Mouse (Mus musculus): ENCODE measurements around the gene Sox5.
"Not testable (repeated sequence)": the region's sequence is repeated elsewhere in the genome, so short reads cannot be mapped to it uniquely, and the experiment has no call there.

The Sox5 gene

DNA sequence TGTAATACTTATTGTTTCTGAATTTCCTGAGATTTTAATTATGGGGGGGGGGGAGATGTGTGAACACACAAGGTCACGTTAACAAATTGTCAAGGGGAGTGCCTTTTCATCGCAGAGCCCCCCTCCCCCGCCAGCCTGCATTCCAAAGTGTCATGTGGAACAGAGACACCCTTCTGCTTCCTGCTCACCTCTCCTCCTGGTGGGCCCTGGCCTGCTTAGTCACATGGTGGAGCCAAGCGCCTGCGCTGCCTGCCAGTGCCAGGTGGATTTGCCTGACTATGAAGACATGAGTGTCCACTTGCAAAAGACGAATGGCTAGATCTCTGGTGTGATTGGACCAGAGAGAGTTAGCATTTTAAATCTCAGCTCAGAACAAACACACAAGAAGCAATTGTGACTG lies 462.1 kb downstream of the Sox5 start:
- DNase-seq = no peak

DNA sequence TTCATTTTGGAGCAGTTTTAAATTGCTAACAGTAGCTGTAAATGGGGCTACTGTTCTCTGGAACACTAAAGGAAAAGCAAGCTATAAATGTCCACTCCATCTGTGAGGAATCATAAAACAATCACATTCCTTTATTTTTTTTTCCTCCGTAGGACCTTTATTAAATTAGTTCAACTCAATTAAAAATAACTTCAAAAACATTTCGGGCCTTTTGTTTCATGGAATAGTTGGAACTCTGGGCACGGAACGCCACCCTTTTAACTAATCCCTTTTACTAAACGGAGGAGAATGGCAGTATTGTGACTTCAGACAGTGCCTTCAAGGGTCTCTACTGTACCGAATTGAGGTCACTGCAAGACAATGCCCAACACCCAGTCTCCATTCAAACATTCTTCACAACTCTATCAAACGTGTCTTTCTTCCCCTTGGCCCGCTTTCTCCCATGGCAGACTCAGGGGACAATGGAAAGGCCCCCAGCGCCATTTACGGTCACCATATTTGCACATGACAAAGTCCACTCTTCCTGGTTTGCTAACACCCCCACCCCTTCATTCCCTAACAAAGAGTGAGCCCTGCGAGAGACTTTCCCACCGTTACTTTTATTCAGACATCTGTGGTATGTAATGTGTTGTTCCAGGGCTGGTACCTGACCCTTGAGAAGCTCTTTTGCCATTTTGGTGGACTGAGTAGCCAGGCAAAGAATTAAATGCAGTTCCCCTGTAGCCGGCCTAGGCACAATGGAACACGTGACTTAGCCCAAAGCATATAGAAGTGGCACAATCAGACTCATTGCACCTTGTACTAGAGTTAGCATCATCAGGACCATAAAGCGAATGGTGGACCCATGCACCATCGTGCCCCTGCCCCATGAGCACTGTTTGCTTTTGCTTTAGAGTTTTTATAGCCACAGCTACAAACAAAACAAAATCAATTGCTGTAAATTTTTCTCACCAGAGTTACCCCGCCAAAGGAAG lies 468.7 kb downstream of the Sox5 start:
- DNase-seq = no peak

DNA sequence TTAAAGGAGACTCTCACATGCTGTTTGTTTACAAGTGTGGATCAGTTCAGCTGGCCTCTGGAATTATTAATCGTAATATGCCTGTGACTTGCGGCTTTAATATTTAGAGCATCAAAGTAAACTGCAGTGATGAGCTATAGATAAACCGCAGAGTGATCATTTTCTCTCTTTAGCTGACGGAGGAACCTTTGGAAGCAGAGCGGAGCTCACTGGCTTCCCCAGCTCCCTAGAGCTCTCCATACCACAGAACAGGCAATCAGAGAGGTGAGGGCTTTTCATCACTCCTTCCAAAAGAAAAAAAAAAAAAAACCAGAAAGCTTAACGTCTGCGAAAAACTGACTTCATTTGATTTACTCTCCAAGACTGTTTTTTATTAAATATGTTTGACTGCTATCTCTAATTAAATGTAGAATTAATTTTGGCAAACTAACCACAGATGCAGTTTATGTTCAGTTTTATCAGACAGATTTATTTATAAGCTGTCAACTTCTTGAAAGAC lies 469.4 kb downstream of the Sox5 start:
- no peak for DNase-seq

GRCm38 (mm10) chr6:144311754-144312153 lies 470.0 kb downstream of the Sox5 start:
- no peak for DNase-seq

GRCm38 (mm10) chr6:144309171-144309570 lies 472.6 kb downstream of the Sox5 start:
- DNase-seq = no peak

DNA sequence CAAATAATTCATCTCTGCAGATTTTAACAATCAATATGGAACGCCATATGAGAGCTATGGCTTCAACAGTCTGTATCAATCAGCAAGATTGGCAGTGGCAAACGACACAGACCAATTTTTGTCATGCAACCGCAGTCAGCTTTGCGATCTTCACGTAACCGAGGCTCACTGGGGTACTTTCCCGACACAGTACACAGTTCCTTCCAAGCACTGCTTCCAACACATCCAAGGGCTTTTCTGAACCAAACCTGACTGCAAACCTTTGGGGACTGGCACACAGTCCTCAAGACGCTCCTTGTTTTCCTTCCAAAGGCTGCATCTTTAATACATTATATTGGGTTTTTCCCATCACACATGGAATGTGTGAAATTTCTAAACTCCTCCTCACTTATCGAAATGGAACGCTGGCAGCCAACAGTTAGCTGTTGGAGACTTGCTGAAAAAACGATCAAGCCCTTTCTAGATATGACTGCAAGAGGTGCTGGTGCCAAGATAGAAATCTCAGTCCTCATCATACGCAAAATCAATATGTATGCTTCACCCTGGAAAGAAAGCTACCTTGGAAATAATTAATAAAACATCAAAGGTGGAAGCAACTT lies 474.1 kb downstream of the Sox5 start:
- no peak for DNase-seq

DNA sequence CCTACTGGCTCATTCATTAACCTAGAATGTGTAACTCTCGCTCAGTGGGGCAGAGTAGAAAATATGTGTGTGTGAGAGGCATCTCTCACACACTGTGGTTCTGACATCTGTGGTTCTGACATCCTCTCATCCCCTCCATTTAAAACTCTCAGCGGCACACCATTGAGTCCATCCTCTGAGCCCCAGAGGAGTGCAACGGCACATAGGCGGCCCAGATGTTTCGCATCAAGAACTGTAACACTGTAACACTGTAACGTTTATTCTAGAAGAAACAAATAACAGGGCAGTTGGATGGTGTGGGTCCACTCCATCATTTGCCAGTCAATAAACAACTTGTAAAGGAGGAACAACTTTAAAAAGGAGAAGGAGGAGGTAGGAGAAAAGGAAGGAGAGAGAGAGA lies 479.0 kb downstream of the Sox5 start:
- DNase-seq = no peak

- no peak for DNase-seq
These were observed 480.7 kb downstream of the Sox5 start for GRCm38 (mm10) chr6:144301082-144301481.

- no peak for DNase-seq
These were observed 482.3 kb downstream of the Sox5 start for GRCm38 (mm10) chr6:144299503-144299858.

DNA sequence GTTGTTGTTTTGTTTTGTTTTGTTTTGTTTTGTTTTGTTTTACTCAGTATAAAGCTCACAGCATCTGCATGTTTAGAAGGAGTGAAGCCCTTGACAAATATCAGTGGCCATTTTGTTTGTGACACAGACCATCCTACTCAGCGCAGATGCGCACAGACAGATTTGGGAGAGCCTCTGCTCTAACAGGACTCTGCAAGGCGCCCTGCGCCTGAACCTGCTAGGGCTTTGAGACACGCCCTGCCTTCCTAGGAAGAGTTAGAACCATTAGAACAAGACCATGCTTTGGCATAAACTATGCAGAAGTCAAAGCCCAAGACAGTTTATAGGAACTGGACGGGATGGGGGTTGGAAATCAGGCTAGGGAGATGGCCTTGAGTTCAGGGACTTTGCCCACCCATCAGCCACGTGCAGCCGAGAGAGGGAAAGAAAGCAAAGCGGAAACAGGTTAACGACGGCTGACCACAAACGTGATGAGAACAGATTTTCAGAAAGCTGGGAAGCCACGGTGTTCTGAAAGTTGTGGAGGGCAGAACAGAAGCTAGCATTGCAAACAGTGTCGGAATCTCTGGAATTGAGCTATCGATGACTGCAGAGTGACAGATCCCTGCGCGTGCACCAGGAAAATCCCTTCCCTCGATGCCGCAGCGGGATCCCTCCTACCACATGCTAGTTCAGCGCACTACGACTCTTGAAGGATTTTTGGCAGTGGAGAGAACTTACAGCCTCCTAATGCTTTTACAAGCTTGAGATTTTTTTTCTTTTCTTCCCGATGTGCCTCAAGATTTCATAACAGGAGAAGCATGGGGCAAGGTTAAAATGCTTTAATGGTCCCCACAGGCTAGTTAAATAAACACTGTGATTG lies 482.9 kb downstream of the Sox5 start:
- no peak for DNase-seq

DNA sequence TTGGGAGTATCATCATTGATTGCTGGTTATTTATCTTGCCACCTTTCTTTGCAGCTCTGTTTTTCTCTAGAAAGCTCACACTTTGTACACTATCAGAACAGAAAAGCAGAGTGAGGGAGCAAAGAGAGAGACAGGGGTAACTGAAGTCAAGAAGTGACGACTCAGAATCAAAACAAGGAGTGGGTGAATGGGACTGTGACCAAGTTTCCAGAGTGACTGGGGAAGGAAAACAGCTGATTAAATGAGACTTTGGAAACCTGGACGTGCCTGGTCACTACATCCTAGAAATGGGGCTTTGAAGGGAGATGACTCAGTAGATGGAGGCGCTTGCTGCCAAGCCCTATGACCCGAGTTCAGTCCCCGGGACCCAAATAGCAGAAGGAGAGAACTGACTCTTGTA lies 483.9 kb downstream of the Sox5 start:
- no peak for DNase-seq

GRCm38 (mm10) chr6:144297131-144297530 lies 484.6 kb downstream of the Sox5 start:
- no peak for DNase-seq

DNA sequence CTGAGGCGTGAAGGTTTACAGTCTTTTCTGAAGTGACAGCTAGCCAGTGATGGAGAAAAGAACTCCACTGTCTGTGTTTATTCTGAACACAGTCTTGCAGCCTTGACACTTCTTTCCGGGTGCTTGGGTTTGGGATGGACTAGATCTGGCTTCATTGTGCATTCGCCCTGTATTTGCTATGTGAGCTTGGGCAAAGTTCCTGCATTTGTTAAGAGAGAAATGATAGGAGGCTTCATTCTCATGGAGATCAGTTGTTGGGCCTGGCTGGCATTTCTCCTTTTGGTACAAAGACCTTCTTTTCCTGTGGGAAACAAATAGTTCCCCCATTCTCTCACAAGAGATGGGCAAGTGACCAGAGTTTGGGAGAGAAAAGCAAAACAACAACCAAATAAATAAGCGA lies 490.3 kb downstream of the Sox5 start:
- no peak for DNase-seq

DNA sequence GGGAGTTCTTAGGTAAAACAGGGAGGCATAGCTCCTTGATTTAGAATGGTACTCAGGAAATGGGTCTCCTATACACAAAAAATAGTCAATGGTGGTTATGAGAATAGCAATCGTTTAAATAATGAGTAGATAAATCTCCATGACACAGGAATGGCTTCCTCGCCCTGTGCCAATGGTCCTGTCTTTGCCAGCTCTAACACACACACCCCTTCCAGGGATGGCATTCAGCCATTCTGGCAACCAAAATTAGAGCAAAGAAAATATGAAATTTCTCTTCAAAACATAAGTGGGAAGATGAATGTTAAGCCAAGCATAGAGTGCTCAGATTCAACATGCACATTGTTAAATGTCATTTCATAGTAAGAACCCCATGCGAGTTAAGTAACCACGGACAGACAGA lies 495.7 kb downstream of the Sox5 start:
- DNase-seq = no peak

GRCm38 (mm10) chr6:144283191-144283590 lies 498.6 kb downstream of the Sox5 start:
- DNase-seq = no peak

GRCm38 (mm10) chr6:144282756-144283155 lies 499.0 kb downstream of the Sox5 start:
- no peak for DNase-seq

DNA sequence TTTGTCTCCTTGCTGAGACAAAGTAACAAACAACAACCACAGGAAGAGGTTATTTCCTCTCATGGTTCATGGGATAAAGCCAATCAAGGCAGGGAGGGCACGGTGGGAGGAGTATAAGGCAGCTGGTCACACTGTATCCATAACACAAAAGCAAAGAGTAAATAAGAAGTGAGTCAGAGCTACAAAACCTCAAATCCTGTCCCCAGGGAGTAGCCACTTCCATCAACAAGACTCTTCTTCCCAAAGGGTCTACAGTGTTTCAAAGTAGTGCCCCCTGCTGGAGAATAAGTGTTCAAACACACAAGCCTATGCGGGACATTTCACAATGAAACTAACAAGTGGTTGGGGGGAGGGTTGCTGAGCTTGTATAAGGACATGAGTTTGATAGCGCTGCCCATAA lies 500.1 kb downstream of the Sox5 start:
- DNase-seq = no peak

GRCm38 (mm10) chr6:144278505-144279053 lies 503.2 kb downstream of the Sox5 start:
- no peak for DNase-seq

GRCm38 (mm10) chr6:144273425-144273824 lies 508.4 kb downstream of the Sox5 start:
- DNase-seq = not testable (repeated sequence)

GRCm38 (mm10) chr6:144271326-144271725 lies 510.5 kb downstream of the Sox5 start:
- peak; percentile 37 to 41 for DNase-seq

DNA sequence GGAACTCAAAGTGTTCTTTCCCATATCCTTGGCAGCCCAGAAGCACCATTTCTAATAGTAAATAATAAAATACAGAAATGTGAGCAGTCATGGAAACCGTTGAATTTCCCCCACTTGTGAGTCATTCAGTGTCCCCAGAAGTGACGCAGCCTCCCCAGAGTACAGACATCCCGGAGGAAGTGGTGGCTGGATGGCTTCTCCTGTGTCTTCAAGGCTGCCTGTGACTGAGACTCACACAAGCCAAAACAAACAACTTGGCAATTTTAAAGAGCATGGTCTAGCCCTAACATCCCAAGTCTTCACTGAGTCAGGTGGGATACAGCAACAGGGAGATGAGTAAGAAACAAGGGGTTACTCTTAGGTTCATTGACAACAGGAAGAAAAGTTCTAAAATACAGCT lies 511.5 kb downstream of the Sox5 start:
- DNase-seq = peak in 1 of 2 experiments; percentile 4

GRCm38 (mm10) chr6:144269666-144270065 lies 512.1 kb downstream of the Sox5 start:
- no peak for DNase-seq

GRCm38 (mm10) chr6:144265752-144266151 lies 516.0 kb downstream of the Sox5 start:
- peak in 1 of 2 experiments; percentile 23 for DNase-seq

Data from B cell, adult 2 months (primary cell).